Mouse (Mus musculus): ENCODE results near the gene Tgif2. TPM values are rescaled to one million over a fixed set of nuclear protein-coding genes. Genes with fewer than 3 reads are reported as not detected.
"Not testable (repeated sequence)": the region's sequence is repeated elsewhere in the genome, so short reads cannot be mapped to it uniquely, and the experiment has no call there.

Tgif2 gene
- total RNA-seq, 2 experiments from 2014 or later = 0.69 to 1.0 TPM

DNA sequence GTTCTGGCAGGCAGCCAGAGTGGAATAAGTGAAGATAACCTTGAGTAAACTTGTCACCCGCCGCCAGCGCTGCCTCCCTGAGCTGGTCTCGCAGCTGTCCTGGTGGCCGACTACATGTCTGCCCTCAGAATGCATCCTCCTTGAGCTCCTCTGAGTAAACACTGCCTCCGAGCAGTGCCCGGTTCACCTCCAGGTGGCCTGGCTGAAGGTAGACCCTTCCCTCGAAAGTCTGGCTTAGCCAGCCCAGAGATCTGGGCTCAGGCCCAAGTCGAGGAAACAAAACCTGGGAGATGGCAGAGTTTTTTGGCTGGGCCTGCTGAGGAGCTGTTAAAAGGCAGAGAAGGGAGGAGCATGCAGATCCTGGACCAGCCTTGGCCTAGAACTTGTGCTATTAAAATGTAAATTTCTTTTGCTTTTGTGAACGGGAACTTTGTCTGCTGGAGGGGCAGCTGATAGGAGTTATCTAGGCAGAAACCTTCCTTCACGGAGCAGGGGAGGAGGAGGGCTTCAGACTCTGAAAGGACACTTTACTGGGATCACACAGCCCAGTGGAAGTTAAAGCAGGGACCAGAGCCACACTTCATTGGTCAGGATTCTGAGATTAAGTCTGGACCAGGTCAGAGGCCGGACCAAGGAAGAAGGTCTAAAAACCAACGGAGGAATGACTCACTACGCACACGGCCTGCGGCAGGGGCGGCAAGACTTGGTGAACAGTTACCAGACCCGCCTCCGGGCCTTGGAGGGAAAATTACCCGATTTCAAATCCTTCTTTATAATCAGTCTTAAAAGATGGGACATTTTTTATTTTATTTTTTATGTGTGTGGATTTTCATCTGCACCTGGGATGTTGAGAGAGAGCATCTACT, 2.3 kb downstream of the Tgif2 start:
- peak; percentile 16 to 43 for DNase-seq (ENCODE audit: low spot score in 2 of 2)
- intact Hi-C loops (cut with DNase I) = no loop called here

DNA sequence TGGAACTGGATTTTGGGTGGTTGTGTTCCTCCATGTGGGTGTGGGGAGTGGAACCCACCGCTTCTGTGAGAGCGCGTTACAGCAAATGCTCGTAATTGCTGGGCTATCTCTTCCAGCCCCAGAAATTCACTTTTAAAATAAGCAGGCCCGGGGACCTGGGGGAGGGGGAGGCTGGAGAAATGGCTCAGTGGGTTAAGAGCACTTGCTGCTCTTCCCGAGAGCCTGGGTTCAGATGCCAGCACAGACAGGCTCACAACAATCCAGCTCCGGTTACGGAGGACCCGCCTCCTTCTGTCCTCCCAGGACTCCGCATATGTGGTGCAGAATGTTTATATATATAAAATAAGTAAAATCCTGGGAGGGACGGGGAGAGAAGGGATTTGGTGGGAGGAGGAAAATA, 2.9 kb downstream of the Tgif2 start:
- intact Hi-C loops (cut with DNase I) = no loop called here
- no peak for DNase-seq (ENCODE audit: low spot score in 2 of 2)

DNA sequence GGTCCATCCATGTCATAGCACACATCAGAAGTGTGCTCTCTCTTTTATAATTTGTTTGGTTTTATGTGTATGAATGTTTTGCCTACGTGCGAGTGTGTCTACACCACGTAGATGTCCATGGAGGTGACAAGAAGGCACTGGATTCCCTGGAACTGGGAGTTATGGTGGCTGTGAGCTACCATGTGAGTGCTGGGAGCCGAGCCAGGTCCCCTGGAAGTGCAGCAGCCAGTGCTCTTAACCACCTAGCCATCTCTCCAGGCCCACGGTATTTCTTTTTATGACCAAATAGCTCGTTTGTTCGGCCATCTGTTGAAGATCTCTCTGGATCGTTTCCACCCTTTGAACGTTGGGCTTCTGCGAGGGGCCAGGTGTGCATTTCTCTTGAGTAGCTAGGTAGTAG, 3.5 kb downstream of the Tgif2 start:
- no peak for DNase-seq (ENCODE audit: low spot score in 2 of 2)
- intact Hi-C loops (cut with DNase I) = no loop called here

DNA sequence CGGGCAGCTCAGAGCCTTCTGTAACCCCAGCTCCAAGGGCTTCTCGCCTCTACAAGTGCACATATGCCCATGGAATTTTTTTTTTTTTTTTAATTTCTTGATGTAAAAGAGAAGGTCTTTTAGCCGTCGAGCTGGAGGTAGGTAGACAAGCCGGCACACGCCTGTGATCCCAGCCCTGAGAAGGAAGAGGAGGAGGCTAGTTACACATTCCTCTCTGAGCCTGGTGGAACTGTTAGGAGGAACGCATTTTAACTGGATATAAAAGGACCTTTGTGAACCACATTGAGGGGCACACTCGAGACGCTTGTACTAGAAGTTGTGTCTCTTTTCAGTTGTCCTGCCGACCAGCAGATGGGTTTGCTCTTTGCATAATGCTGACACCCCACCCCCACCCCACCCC, 4.9 kb downstream of the Tgif2 start:
- no peak for DNase-seq (ENCODE audit: low spot score in 2 of 2)
- intact Hi-C loops (cut with DNase I) = no loop called here

DNA sequence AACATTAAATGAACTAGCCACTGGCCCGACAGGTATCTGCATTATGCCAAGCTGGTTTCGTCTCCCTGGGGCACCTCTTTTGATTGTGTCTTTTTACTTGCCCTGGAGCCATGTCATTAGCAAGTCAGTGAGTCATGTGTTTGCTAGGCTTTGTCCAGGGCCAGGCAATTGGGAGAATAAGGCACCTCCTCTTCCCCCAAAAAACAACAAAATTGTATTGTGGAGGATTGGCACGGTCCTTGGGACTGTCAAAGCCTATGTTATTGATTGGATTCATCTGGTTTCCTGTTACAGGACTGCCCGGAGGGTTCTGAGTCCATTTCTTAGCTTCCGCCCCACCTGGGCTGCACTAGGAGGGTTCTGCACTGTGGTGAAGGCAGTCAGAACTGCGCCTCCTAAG, 7.8 kb downstream of the Tgif2 start:
- DNase-seq (ENCODE audit: low spot score in 2 of 2) = no peak
- intact Hi-C loops (cut with DNase I) = no loop called here

DNA sequence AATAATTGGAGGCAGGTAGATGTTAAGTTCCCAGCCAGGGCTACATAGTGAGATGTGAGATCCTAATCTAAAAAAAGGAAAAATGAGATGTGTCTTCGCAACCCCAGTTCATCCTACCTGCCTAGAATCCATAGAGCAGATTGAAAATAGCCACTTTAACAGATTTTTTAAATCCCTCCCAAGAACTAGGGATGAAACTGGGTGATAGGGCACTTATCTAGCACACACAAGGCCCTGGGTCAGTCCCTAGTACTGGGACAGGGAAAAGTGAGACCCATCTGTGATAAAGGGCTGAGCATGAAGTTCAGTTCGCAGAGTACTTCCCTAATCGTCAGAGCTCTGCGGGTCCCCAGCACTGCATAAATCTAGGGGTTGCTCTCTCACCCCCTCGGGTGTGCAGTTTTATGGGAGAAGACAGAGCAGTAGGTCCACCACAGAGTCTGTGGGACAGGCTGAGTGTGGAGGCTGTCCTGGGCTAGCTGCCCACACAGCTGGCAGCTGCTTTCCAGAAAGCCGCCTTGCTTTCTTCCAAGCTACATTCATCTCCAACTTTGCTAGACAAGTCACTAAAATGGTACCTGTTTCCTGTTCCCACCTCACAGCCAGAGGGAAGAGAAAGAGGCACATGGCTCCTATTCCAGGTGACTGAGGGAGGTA, 8.8 kb downstream of the Tgif2 start:
- DNase-seq (ENCODE audit: low spot score in 2 of 2) = peak in 1 of 2 experiments; percentile 15
- intact Hi-C loops (cut with DNase I) = no loop called here

DNA sequence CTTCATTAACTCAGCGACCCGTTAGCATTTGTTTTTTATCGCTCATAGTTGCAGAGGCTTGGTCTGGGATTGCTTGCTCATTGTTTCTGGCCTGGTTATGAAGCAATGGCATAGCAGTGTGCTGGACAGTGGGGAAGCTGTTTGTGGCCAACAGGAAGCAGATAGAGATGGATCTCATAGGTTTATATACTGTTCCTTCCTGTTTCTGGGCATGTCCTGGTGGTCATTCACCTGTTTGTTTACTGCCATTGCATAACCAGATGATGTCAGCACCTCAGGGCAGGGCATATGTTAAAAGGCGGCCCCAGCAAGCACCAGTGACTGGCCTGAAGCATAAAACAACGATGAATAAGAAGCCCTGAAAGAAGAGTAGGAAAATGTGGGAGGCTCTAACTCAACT, 10.7 kb downstream of the Tgif2 start:
- intact Hi-C loops (cut with DNase I) = loop anchor here (10.0 kb wide), 1 partner anchor 306 kb away; the partner anchor contains the start of gene Aar2
- DNase-seq (ENCODE audit: low spot score in 2 of 2) = no peak

DNA sequence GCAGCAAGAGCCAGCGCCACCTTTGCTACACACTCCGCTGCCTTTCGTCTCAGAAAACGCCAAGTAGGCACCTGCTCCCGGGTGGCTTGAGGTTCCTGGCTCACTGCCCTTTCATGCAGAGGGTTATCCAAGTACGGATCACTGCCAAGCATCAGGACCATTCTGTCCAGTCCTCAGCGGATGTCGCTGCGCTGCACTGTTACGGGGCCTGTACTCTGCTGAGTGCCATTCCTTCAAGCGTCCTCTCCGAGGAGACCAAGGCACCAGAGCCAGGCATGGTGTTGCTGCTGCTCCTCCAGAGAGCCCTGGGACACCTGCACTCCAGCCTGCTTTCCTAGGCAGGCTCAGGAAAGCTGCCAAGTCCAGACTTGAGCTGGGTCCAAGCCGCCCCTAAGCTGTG, 13.8 kb downstream of the Tgif2 start:
- intact Hi-C loops (cut with DNase I) = loop anchor here (10.0 kb wide), 1 partner anchor 309 kb away; the partner anchor contains the start of gene Aar2

DNA sequence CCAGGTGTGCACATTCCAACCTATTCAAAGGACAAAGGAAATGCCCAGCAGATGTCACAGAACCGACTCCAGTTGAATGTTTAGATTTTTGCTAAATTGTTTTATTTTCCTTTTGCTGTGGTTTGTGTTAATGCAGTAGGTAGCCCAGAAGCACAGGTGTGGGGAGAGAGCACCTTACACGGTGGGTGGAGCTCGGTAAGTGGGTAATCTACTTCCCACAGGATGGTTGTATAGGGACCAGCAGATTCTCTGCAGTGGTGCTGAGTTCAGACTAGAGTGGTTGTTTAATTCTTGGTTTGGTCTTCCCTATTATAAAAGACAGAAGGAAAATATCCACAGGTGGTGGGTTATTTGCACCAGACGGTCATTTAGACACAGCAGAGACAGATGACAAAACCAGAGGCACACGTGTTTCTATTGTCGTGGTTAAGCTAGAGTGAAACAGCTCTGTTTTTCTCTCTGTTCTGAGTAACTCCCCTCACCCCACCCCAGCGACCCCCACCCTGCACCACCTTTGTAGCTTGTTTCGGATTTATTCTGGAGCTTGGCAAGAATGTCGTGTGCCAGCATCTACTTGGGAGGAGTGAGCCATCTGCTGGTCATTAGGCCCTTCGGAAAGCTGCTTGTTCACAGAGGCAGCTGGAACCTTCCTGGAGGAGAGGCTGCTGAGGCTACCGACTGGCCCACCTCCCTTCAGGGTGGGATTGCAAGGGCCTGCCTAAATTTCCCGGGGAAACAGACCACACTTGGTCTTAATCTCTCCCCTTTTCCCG, 14.4 kb downstream of the Tgif2 start:
- DNase-seq (ENCODE audit: low spot score in 2 of 2) = peak; percentile 55 to 66
- intact Hi-C loops (cut with DNase I) = loop anchor here (2.0 to 10.0 kb wide), 2 partner anchors 45 to 309 kb away; partner anchors contain the start of gene Aar2

More for the DNA sequence above, 13.8 kb downstream of the Tgif2 start:
- DNase-seq (ENCODE audit: low spot score in 2 of 2) = not testable (repeated sequence)

DNA sequence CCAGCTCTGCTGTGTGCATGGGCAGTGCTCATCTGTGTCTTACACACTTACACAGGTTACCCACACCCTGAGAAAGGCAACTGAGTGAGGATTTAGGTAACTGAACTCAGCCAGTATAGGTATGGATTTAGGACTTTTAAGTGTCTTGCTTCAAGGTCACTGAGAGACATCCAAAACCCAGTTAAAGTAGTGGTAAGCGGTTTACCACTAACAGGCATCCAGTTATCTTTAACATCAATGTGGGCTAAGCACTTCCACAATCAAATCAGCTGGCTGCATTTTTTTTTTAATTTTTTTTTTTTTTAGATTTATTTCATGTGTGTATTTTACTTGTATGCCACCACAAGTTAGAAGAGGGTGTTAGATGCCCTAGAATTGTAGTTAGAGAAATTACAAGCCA, 16.5 kb downstream of the Tgif2 start:
- intact Hi-C loops (cut with DNase I) = loop anchor here (10.0 kb wide), 1 partner anchor 312 kb away; the partner anchor contains the start of gene Aar2
- DNase-seq (ENCODE audit: low spot score in 2 of 2) = no peak

DNA sequence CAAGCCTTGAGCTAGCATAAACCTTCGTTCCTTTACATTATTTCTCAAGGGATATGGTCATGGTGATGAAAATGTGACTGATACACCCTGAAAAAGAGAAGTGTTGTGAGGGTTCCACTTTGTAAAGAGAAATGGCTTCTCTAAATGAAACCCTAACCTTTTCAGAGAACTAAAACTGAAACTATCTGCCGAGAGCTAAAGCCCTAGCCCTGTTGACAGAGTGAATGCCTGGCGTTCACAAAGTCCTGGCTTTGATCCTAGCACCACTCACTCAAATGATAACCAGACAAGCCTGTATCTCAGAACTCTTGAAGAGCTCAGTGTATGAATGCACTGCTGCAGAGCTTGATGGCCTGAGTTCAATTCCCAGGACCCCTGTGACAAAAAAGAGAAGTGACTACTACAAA, 17.6 kb downstream of the Tgif2 start:
- DNase-seq (ENCODE audit: low spot score in 2 of 2) = no peak
- intact Hi-C loops (cut with DNase I) = loop anchor here (10.0 kb wide), 1 partner anchor 313 kb away; the partner anchor contains the start of gene Aar2

DNA sequence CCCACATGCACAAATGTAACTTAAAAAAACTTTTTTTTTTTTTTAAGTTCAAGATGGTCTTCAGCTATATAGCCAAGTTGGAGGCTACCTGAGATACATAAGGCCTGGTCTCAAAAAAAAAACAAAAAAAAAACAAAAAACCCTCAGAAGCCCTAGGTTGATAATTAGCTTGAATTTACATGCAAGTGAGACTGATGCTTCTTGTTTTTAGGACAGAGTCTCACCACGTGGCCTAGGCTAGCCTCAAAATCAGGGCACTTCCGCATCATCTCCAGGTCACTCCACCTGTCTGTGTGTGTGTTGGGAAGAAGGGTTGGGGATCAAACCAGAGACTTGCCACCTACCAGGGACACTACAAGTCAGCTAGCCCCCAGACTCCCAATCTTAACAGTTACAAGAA, 18.0 kb downstream of the Tgif2 start, which contains the start of gene 4930518I15Rik:
Gene 4930518I15Rik (minus strand): TSS at position 112 of the 400 bp plus-strand sequence.
- intact Hi-C loops (cut with DNase I) = loop anchor here (10.0 kb wide), 1 partner anchor 313 kb away; the partner anchor contains the start of gene Aar2
- DNase-seq (ENCODE audit: low spot score in 2 of 2) = no peak

DNA sequence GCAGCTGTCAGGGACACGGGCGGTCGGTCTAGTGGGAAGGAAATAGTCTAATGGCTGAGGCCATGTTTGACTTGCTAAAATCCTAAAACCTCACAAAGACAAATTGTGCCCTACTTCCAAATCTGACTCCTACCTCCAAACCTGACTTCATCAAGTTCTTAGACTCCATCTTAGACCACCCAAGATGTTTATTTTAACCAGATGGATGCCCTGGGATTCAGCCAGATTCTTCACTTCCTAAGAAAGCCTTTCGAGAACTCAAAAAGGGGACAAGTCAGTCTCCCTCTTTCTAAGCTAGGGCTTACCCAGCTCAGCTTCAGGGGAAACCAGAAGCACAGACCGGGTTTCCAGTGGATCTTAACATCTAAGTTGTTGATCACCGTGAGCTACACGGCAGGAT, 18.9 kb downstream of the Tgif2 start:
- no peak for DNase-seq (ENCODE audit: low spot score in 2 of 2)
- intact Hi-C loops (cut with DNase I) = loop anchor here (10.0 kb wide), 1 partner anchor 314 kb away; the partner anchor contains the start of gene Aar2

DNA sequence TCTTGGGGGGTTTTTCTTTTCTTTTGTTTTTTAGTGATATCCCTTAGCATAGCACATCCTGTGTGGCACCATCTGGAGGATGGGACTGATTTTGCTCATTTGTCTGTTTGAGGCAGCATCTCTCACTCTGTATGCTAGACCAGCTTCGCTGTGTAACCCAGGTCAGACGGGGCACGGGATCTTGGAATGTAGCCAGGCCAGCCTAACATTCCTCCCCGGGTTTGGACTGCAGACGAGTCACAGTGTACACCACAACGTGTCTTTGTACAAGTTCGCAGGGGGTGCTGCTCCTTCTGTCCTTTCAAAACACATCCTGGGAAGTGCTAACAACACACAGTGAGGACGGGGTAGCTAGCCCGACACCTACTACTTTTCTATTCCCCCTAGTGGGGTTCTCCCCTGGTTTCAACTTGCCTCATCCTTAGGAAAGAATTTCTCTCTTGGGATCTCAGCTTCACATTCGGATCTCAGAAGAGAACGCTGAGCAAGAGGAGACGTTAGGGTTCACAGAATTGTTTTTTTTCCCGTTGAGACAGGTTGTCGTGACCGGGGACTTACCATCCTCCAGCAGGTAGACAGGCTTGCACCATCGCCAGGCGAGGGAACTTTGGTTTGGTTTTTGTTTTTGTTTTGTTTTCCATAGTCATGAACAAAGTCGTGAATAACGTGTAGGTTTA, 22.4 kb downstream of the Tgif2 start:
- intact Hi-C loops (cut with DNase I) = no loop called here
- DNase-seq (ENCODE audit: low spot score in 2 of 2) = peak in 1 of 2 experiments; percentile 22

DNA sequence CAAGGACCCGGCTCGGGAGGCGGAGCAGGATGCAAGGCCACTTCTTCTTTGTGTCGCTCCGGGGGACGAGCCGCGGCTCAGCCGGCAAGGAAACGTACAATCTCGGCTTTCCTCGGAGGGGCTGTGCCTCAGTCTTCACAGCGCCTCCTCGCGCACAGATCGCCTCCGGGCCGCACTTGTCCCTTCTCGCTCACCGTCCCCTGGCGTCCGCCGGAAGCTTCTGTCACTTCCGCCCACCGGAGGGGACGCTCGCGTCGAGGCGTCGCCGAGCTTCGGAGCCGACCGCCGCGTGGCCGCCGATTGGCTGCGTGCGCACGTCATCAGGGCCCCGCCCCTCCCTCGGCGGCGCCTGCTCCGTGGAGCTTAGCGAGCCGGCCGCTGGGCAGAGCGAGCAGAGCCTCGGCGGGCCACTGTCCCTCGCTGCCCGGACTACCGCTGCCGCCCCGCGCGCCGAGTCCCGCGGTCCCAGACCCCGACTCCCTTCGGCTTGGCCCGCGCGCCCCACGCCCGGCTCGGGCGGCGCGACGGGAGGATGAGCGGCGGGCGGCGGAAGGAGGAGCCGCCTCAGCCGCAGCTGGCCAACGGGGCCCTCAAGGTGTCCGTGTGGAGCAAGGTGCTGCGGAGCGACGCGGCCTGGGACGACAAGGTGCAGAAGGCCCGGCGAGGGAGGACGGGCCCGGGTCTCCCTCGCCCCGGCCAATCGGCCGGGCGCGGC, 23.1 kb downstream of the Tgif2 start, which contains the start of gene Rab5if:
Gene Rab5if (plus strand): TSS at position 357 of the 715 bp plus-strand sequence.
- intact Hi-C loops (cut with DNase I) = no loop called here

DNA sequence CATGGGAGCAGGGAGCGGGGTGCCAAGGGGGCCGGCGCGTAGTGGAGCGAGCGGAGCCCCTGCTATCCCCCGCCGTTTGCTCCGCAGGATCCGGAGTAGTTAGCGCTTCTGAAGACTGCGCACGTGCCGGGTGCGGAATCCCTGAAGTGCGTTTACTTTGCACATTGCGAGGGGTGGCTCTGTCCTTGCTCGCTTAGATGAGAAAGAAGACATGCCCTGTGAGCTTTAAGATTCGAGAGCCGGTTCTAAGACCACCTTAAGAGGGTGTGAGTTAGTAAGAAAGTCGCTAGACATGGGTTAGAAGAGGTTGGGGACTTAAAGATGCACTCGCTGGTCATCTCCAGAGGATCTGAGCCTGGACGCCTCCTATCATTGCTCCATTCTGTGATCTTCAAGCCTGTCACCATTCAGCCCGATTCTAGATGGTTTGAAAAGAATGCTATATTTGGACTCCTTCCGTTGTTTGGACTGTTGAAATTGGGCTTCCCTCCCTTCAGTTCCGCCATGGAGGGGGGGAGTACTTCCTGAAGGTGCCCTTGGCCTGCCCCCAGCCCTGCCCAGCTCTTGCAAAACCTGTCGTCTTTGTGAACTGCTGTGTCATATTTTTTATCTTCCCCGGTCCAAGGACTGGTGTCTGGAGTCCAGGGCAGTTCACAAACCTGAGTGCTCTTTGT, 23.8 kb downstream of the Tgif2 start:
- intact Hi-C loops (cut with DNase I) = no loop called here
- DNase-seq (ENCODE audit: low spot score in 2 of 2) = no peak

More for the DNA sequence above, 23.1 kb downstream of the Tgif2 start, which contains the start of gene Rab5if:
- peak; percentile 98 to 99 for DNase-seq (ENCODE audit: low spot score in 2 of 2)

DNA sequence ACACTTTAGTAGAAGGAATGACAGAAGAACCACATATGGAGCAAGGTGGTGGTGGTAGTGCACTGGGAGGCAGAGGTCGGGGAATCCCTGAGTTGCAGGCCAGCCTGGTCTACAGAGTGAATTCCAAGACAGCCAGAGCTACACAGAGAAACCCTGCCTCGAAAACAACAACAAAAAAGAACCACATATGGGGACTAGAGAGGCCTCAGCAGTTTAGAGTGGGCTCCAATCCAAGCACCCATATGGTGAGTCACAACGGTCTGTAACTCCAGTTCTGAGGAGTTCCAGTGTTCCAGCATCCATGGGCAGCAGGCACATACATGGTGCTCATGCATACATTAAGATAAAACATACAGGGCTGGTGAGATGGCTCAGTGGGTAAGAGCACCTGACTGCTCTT, 24.7 kb downstream of the Tgif2 start:
- intact Hi-C loops (cut with DNase I) = no loop called here

DNA sequence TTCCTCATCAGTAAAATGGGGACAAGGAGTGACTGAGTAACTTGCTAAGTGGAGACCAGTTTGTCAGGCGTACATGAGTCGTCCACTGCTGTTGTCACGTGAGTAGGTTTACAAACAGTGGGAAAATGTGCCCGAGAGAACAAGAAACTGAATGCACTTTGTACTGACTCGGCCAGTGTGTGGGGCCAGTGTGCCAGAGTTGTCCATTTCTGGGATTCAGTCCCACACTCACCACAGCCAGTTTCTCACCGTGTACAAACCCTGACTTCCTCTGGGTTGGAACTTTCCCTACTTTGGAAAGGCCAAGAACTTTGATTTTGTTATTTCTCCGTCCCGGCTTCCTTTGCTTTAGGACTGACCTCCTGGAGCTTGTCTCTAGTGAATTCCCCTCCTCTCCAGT, 29.2 kb downstream of the Tgif2 start:
- intact Hi-C loops (cut with DNase I) = no loop called here
- DNase-seq (ENCODE audit: low spot score in 2 of 2) = peak in 1 of 2 experiments; percentile 21

More for the DNA sequence above, 24.7 kb downstream of the Tgif2 start:
- DNase-seq (ENCODE audit: low spot score in 2 of 2) = no peak
